Mouse (Mus musculus): ENCODE results near the gene Dlgap3.

GRCm38 (mm10) chr4:127177961-127178360 lies 9.0 kb downstream of the Dlgap3 start:
- TF ChIP-seq CTCF (IDR thresholded peaks at IDR 0.05; ENCODE audit: low read depth) = no peak
- TF ChIP-seq EP300 (IDR thresholded peaks at IDR 0.05; ENCODE audit: low read depth) = no peak

Data from heart, postnatal 0 days (tissue).